Mouse (Mus musculus): Measurements from ENCODE around the gene Idh2.

The Idh2 gene

GRCm38 (mm10) chr7:80123115-80123514 is 7.9 kb upstream of the Idh2 start:
- peak; percentile 52 for DNase-seq (ENCODE audit: low read depth, low spot score)

- DNase-seq (ENCODE audit: low read depth, low spot score), result no peak
Observed at GRCm38 (mm10) chr7:80121083-80121482, 5.9 kb upstream of the Idh2 start.

DNA sequence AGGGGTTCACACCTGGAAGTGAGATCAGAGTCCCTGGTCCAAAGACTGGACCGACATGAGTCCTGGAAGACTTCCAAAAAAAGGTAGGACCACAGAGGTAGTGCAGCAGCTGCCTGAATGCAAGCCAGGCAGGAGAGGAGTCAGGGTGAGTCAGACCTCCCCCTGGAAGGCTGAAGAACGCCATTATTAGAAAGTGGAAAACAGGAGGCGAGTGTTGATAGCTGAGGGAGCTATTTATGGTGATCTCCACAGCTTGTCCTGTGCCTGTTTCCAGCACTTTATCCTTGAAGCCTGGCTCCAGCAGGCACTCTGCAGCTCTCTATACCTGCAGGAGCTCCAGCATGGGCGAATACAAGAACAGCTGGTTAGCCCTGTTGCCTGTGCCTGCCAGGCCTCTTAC is 4.0 kb upstream of the Idh2 start:
- no peak for DNase-seq (ENCODE audit: low read depth, low spot score)

DNA sequence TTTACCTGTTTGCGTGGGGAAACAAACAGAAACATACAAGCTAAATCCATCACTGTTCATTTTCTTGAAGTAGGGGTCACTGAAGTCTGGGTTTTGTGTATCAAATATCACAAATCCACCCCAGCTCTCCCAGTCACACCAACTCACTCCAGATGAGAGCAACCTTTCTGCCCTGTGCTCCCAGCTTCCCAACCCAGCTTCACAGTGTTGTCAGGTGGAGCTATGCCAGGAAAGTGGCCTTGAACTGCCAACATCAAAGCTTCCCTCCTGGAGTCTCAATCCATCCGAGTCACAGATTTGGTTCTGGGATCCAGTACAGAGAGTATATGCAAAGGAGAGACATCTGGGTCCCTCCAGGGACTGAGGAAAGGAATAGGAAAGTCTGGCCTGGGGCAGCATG is 966 bp upstream of the Idh2 start:
- no peak for DNase-seq (ENCODE audit: low read depth, low spot score)

- peak; percentile 28 for DNase-seq (ENCODE audit: low read depth, low spot score)
Observed at GRCm38 (mm10) chr7:80114451-80115223, 555 bp downstream of the Idh2 start.

- no peak for DNase-seq (ENCODE audit: low read depth, low spot score)
Observed at GRCm38 (mm10) chr7:80113989-80114388, 1.2 kb downstream of the Idh2 start.

DNA sequence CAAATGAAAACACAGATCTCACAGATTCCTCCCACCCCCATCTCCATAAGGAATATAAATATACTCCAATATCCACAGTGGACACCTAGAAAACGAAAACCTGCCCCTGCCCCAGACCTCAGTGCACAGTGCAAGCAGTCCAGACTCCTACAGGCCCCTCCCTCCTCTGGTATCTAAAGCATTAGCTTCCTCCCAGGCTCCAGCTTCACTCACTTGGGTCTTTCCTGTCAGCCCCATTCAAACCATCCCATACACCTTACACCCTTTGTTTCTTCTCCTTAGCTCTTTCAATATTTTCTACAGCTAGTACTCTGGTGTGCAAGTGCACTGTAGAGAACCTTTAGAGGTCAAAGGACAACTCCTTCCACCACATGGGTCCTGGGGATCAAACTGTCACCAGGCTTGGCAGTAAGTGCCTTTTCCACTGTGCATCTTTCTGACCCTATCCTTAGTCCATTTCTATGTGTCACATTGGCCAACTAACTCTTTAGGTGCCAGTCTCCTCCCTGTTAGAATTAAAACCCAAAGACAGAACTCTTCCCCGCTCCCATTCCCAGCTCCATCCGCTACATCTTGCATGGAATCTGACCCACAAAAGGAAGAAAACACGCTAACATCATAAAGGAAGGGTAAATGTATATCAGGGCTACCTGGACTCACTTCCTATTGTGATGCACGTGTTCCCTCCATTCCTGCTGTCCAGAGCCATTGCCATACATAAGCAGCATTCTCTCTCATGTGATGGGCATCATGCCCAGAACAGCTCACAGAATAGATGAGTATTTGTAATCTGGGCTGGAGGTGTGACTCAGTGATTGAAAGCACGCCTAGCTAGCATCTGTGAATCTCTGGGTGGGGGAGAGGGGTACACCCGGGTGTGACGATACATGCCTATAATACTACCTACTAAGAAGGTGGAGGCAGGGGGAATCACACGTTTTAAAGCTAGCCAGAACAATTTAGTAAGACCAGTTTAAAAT is 3.8 kb downstream of the Idh2 start:
- DNase-seq (ENCODE audit: low read depth, low spot score), result no peak

DNA sequence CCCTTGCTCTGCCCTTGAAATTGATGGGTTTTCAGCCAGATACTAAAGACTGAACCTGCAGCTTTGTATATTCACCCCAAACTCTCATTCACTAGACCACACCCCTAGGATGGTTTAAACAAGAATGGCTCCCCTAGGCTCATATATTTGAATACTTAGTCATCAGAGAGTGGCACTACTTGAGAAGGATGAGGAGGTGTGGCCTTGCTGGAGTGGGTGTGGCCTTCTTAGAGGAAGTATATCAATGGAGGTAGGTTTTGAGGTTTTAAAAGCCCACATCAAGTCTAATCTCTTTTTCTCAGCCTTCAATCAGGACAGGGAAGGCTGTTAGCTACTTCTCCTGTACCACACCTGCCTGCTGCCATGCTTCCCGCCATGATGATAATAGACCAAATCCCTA is 8.8 kb downstream of the Idh2 start:
- no peak for DNase-seq (ENCODE audit: low read depth, low spot score)

DNA sequence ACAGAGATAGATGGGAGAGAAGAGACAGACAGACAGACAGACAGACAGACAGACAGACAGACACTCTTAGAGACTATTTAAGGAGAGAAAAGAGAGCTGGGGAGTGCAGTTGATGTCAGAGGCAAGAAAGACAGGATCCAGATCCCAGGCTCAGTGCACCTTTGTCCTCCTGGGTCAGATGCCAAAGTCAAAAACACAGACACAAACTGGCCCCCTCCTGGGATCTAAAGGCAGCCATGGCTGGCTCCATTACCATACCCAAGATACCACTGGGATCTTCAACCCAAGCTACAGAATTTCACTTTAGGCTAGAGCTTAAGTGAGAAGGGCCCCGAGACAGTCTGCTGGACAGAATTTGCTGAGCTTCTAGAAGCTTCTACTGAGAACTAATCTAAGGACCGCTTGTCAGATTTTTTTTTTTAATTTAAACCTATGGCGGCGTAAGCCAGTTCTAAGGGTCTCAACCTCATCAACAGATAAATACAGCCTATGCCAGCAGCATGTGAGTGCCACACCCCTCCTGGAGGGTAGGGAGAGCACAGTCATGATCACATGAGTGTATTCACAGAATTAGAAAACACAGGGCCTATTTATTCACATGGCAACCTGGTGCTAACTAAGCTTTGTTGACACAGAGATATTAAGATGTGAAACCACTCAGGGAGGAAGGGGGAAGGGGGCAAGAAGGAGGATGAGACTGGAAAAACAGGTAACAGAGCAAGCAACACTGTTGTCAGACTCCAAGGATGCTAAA is 9.4 kb downstream of the Idh2 start:
- DNase-seq (ENCODE audit: low read depth, low spot score), result no peak

DNA sequence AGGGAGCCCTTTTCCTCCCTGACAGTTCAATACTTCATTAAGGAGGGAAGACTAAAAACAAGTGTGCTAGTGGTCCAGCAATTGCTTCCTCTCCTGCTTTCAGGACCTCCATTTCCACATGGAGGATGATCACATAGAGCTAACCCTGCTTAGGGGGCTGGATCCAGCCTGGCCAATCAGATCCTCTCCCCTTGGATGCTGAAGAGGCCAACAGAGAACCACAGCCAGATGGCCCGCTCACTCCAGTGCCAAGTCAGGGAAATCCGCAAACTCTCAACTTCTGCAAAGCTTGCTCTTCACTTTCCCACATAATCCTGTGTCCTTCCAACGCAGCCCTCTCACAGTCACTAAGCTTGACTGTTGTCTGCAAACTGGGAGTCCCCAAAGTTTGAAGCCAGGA is 11.9 kb downstream of the Idh2 start:
- no peak for DNase-seq (ENCODE audit: low read depth, low spot score)

DNA sequence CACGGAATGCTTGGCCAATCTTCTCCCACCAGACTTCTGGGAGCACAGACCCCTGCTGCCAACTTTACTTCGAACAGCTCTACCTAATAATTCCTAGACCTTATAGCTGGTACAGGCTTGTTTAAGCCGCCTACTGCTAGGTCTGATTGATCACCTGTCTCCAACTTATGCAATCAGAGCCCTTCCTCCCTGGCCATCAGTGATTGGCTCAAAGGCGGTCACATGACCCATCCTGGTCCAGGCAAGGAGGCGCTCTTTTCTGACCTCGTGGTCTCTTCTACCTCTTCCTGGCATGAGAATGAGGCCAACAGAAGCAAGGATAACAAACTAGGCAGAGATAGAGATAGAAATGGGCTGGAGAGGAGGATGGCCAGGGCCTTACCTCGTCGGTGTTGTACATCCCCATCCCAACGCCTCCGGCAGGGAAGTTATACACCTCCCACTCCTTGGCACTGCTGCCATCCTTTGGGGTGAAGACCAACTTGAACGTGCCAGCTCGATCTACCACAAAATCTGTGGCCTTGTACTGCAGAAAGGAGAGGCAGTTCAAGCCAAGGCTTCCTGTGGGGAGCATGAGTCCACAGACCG is 16.7 kb downstream of the Idh2 start:
- DNase-seq (ENCODE audit: low read depth, low spot score), result no peak

DNA sequence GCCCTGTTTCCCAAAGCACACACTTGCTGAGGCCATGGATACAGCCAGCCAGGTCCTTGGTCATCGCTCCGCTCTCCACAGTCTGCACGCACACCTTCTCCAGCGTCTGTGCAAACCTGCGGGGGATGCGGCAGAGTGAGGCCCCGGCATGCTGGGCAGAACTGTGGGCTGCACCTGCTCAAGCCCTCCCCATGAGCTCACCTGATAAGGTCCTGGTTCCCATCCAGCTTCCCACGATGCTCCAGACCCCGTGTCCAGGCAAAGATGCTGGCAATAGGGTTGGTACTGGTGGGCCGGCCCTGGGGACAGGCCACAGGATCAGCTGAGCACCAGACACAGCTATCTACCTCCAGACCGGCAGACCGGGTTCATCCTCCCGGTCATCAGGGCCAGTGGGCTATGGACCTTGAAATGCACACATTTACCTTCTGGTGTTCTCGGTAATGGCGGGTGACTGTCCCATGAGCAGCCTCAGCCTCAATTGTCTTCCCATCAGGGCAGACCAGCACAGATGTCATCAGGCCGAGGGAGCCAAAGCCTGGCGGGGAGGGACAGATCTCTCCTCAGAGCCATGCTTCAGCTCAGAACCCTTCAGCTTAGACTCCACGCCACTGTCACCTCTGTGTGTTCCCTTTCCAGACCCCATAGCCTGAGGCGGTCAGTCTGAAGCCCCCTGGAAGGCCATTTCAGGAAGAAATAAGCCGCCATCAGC is 19.4 kb downstream of the Idh2 start:
- no peak for DNase-seq (ENCODE audit: low read depth, low spot score)

DNA sequence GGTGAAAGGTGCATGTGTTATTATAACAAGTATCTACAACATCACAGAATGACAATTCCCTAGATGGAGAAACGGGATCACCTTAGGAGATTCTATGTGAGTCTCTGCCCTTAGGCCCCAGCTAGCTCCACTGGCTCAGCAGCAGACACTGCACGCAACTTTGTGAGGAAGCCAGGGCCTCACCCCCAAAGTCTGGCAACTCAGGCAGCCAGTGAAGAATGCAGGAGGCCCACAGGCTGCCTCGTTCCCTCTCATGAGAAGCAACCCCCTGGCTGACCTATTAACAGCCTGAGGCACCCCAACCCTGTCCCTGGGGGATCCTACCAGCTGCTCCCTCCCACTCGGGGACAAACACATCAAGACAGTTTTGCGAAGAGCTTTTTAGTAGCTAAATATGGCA is 20.7 kb downstream of the Idh2 start:
- DNase-seq (ENCODE audit: low read depth, low spot score), result no peak

- no peak for DNase-seq (ENCODE audit: low read depth, low spot score)
Observed at GRCm38 (mm10) chr7:80092351-80093046, 22.7 kb downstream of the Idh2 start.

DNA sequence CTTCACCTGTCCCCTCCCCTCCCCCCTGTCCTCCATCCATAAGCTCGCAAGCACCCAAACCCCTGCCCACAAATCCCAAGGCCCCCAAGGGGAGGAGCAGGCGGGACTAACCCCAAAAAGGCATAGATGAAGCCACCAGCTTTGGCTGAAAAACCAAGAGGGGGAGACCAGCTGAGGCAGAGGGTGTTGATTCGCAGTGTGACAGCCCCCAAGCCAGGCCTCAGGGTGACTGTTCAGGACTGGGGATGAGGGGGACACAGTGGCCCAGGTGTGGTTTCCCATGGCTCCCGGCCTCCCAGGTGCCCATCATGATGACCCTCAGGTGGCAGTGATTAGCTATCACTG is 23.4 kb downstream of the Idh2 start:
- no peak for DNase-seq (ENCODE audit: low read depth, low spot score)

DNA sequence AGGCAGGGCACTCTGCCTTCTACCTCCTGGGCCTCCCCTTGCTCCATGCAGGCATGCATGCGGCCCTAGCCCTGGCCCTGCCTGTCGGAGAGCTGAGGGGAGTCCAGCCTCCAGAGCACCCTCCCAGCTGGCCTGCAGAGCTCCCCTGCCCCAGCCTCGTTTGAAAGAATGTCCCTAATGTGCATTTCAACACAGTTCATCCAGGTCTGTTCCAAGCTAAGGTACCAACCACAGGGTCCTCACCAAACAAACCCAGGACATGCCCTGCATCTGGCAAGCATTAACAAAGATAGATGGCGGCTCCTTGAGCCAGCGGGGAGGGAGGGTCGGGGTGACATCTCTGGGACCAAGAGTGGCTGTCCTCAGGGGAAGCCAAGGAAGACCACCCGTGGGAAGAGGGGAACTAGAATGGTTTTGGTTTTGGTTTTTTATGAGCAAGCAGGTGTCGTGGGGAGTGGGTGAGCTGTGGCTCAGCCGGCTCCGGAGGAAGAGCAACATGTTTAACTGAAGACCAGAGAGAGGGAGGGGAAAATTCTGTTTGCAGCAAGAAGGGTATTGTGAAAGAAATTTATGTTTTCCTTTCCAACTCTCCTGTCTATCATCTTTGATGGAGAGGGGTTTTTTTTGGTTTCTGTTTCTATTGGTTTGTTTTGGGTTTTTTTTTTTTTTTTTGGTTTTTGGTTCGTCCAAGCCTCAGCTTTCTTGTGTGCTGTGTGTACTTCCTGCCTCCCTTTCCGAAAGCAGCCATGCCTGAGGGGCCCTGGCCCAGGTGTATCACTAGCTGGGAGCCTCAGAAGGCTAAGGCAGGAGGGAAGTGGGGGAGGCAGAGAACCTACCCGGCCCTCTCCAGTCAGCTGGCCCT is 24.0 kb downstream of the Idh2 start:
- DNase-seq (ENCODE audit: low read depth, low spot score), result peak; percentile 70

DNA sequence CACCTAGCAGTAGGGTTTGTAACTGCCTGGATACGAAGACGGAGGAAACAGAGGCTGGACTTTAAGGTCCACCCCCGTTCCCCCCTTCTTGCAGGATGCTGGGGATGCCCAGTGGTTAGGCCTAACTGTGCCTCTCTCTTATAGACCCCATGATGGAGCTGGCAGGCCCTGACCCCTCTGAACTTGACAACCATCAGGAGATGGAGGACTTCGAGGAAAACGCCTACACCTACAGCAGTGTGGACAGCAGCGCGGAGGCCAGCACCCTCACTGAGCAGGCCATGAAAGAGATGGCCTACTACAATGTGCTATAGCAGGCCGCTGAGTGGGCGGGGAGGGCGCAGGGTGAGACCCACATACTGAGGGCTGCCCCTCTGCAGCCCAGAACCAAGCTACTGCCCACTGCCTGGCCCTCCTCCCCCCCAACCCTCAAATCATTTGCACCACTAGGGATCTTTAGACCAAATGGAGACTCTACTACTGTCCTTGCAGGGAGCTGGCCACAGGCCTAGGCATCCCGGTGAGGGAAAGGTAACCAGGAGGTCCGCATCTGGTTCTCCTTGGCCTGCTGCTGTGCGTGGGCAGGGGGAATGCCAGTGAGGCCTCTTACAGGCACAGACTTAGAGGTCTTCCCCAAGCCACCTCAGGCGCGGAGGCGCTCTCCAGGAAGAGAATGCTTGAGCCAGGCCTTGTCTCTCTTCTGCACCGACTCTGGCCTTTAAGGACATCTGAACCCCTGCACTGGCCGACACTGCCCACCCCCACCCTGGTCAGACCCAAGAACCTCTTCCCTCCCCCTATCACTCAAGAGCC is 24.8 kb downstream of the Idh2 start:
- no peak for DNase-seq (ENCODE audit: low read depth, low spot score)

- no peak for DNase-seq (ENCODE audit: low read depth, low spot score)
Observed at GRCm38 (mm10) chr7:80088191-80088590, 27.0 kb downstream of the Idh2 start.
